ENCODE assay signal across 10 mouse cellular contexts in the genomic region with DNA sequence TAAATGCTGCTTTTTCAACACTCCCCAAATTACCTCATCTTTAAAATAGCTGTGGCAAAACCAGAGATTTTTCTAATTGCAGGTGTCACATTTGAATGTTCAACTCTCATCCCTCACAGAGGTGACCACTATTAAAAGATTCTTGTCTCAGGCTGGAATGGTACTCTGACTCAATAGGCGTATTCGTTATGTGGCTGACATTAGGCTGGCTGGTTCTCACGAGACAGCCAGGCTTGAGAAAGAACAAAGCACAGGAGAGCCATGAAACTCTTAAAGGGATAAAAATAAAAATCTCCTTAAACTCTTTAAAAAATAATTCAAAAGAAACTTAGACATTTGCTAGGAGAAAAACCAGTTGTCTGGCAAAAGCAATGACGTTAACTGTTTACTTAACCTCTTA. TPM values are rescaled to one million over a fixed set of nuclear protein-coding genes. Genes with fewer than 3 reads are reported as not detected.
DNase-seq lines count a peak whose midpoint lies in the region; ATAC-seq lines count a peak whose summit lies in the region.
"Had no signal": no experiment of that assay in that cellular context is flagged by ENCODE, and none has a peak within 500 bp of the region (broad histone marks: within the 10 kb centered on the region; RNA-seq: fewer than 3 reads in every experiment).

No protein-coding gene starts in this region.

- no peaks in the 10 kb centered on the region for H3K27me3 ChIP-seq in heart, embryonic 12.5 days (replicated peaks)
- H3K27me3 ChIP-seq in kidney, embryonic 16.5 days (ENCODE audit: insufficient read depth, low read length): no peaks in the 10 kb centered on the region
- H3K27me3 ChIP-seq in embryonic facial prominence, embryonic 12.5 days: no peaks in the 10 kb centered on the region
- peaks cover 3% of the 10 kb centered on the region; the same call in 1 of the 2 replicates for H3K27me3 ChIP-seq in limb, embryonic 13.5 days

- no peak for ATAC-seq in heart, embryonic 12.5 days (ENCODE audit: insufficient number of reproducible peaks, low FRiP score)
- ATAC-seq in kidney, embryonic 16.5 days (ENCODE audit: low FRiP score, low TSS enrichment): no peak
- ATAC-seq in embryonic facial prominence, embryonic 12.5 days (ENCODE audit: insufficient number of reproducible peaks, insufficient read depth, low FRiP score, low TSS enrichment): no peak
- ATAC-seq in limb, embryonic 13.5 days (ENCODE audit: low FRiP score, low read depth): no peak

- 50% methylated on average over 4 of the region's 4 CpGs for WGBS in heart, embryonic 12.5 days
- 46% methylated on average over 4 of the region's 4 CpGs for WGBS in kidney, embryonic 16.5 days
- 28% methylated on average over 4 of the region's 4 CpGs for WGBS in embryonic facial prominence, embryonic 12.5 days
- WGBS in limb, embryonic 13.5 days: 46% methylated on average over 4 of the region's 4 CpGs

- no peak overlapping the region for H3K27ac ChIP-seq in heart, embryonic 12.5 days (ENCODE audit: poor library complexity, severe bottlenecking)
- H3K27ac ChIP-seq in kidney, embryonic 16.5 days (ENCODE audit: low read length): peak overlapping the region; percentile 93; the same call in 1 of the 2 replicates
- H3K27ac ChIP-seq in embryonic facial prominence, embryonic 12.5 days: no peak overlapping the region
- H3K27ac ChIP-seq in limb, embryonic 13.5 days: no peak overlapping the region
- H3K27ac ChIP-seq: macrophage had no signal

- H3K9me3 ChIP-seq in heart, embryonic 12.5 days (replicated peaks): no peaks in the 10 kb centered on the region
- no peaks in the 10 kb centered on the region for H3K9me3 ChIP-seq in kidney, embryonic 16.5 days (ENCODE audit: low read length)
- H3K9me3 ChIP-seq in embryonic facial prominence, embryonic 12.5 days: no peaks in the 10 kb centered on the region
- no peaks in the 10 kb centered on the region for H3K9me3 ChIP-seq in limb, embryonic 13.5 days

- peak overlapping the region; percentile 74; the same call in 1 of the 2 replicates for H3K4me2 ChIP-seq in heart, embryonic 12.5 days
- peak overlapping the region; percentile 72 for H3K4me2 ChIP-seq in kidney, embryonic 16.5 days (replicated peaks; ENCODE audit: low read depth, low read length)
- peak overlapping the region; percentile 74; the same call in 1 of the 2 replicates for H3K4me2 ChIP-seq in embryonic facial prominence, embryonic 12.5 days (replicated peaks)
- peak overlapping the region; percentile 96 for H3K4me2 ChIP-seq in limb, embryonic 13.5 days (replicated peaks)

- H3K36me3 ChIP-seq in heart, embryonic 12.5 days: no peaks in the 10 kb centered on the region
- no peaks in the 10 kb centered on the region for H3K36me3 ChIP-seq in kidney, embryonic 16.5 days (ENCODE audit: insufficient read depth, low read length)
- H3K36me3 ChIP-seq in embryonic facial prominence, embryonic 12.5 days: no peaks in the 10 kb centered on the region
- H3K36me3 ChIP-seq in limb, embryonic 13.5 days: no peaks in the 10 kb centered on the region

- peak overlapping the region; percentile 98 for H3K4me3 ChIP-seq in heart, embryonic 12.5 days
- H3K4me3 ChIP-seq in kidney, embryonic 16.5 days (ENCODE audit: low read length): peak overlapping the region; percentile 83; the same call in 1 of the 2 replicates
- H3K4me3 ChIP-seq in embryonic facial prominence, embryonic 12.5 days: no peak overlapping the region
- H3K4me3 ChIP-seq in limb, embryonic 13.5 days: peak overlapping the region; percentile 91; the same call in 1 of the 2 replicates

- no peak for DNase-seq in heart, postnatal 4 days
- DNase-seq in kidney, postnatal 4 days: no peak
- DNase-seq in layer of hippocampus, postnatal 10 days (ENCODE audit: low spot score in 2 of 2): no peak
- DNase-seq in urinary bladder, postnatal 14 days (ENCODE audit: low spot score): no peak
- DNase-seq: left cerebral cortex, postnatal 4 days had no signal

- peak overlapping the region; percentile 99; the same call in 1 of the 2 replicates for H3K9ac ChIP-seq in heart, embryonic 12.5 days
- H3K9ac ChIP-seq in kidney, embryonic 16.5 days (replicated peaks; ENCODE audit: low read length): no peak overlapping the region
- no peak overlapping the region for H3K9ac ChIP-seq in embryonic facial prominence, embryonic 12.5 days
- no peak overlapping the region for H3K9ac ChIP-seq in limb, embryonic 13.5 days

- H3K4me1 ChIP-seq in heart, embryonic 12.5 days (replicated peaks): peaks cover 17% of the 10 kb centered on the region
- H3K4me1 ChIP-seq in kidney, embryonic 16.5 days (ENCODE audit: insufficient read depth, low read length): peaks cover 25% of the 10 kb centered on the region
- peaks cover 6% of the 10 kb centered on the region; the same call in 1 of the 2 replicates for H3K4me1 ChIP-seq in embryonic facial prominence, embryonic 12.5 days
- H3K4me1 ChIP-seq in limb, embryonic 13.5 days: peaks cover 10% of the 10 kb centered on the region; the same call in 1 of the 2 replicates

RNA-seq across cellular contexts. Expression of a gene that starts 0.9 kb away (rescaled TPM):
- polyA plus RNA-seq in heart, embryonic 12.5 days (2016; fragmentation: Nextera tagmentation; extraction: Ambion mirVana): 75.5 and 77.2 TPM in 2 replicates
- total RNA-seq in heart, postnatal 4 days (2021): 100 to 1,000 TPM; 160 to 163 TPM
- polyA plus RNA-seq in kidney, embryonic 16.5 days (2015; fragmentation: Nextera tagmentation; extraction: Ambion mirVana): 11.7 and 14.9 TPM in 2 replicates
- 25.1 and 26.6 TPM in 2 replicates for polyA plus RNA-seq in embryonic facial prominence, embryonic 12.5 days (2016; fragmentation: Nextera tagmentation; extraction: Ambion mirVana)
- polyA plus RNA-seq in limb, embryonic 13.5 days (2015; fragmentation: Nextera tagmentation; extraction: Ambion mirVana): 13.7 and 14.8 TPM in 2 replicates
- 10 to 100 TPM; 47.8 to 54.7 TPM for total RNA-seq in layer of hippocampus, postnatal 10 days (2021)
